In genomic region chr14:55898947-55899346, GRCm38 (mm10) we compare ENCODE assay signal across 9 mouse cellular contexts. TPM values are rescaled to one million over a fixed set of nuclear protein-coding genes. Genes with fewer than 3 reads are reported as not detected.
A peak's percentile ranks its signal among the peaks of the same experiment; 100 is the strongest.
DNase-seq lines count a peak whose midpoint lies in the region; ATAC-seq and TF ChIP-seq lines count a peak whose summit lies in the region.
"Had no signal": no experiment of that assay in that cellular context is flagged by ENCODE, and none has a peak within 500 bp of the region (broad histone marks: within the 10 kb centered on the region; RNA-seq: fewer than 3 reads in every experiment).

No protein-coding gene starts in this region.

- H3K4me3 ChIP-seq in kidney, embryonic 14.5 days (ENCODE audit: low read length) = no peak overlapping the region
- no peak overlapping the region for H3K4me3 ChIP-seq in embryonic fibroblast, embryonic 13.5 days (ENCODE audit: insufficient read depth, low read length)
- H3K4me3 ChIP-seq in hindbrain, embryonic 15.5 days = peak overlapping the region; percentile 49
- H3K4me3 ChIP-seq in myocyte = no peak overlapping the region

- no peaks in the 10 kb centered on the region for H3K79me2 ChIP-seq in myocyte (ENCODE audit: control insufficient read depth, insufficient read depth)

- no peak overlapping the region for H3K9ac ChIP-seq in kidney, embryonic 14.5 days (ENCODE audit: low read depth, low read length)
- H3K9ac ChIP-seq in hindbrain, embryonic 15.5 days = no peak overlapping the region

- H3K36me3 ChIP-seq in kidney, embryonic 14.5 days (ENCODE audit: control insufficient read depth, insufficient read depth, low read length) = peaks cover 40% of the 10 kb centered on the region
- H3K36me3 ChIP-seq in hindbrain, embryonic 15.5 days = peaks cover 41% of the 10 kb centered on the region
- peaks cover 28% of the 10 kb centered on the region for H3K36me3 ChIP-seq in myocyte (ENCODE audit: control insufficient read depth, insufficient read depth)

- no peaks in the 10 kb centered on the region for H3K27me3 ChIP-seq in kidney, embryonic 14.5 days (ENCODE audit: control insufficient read depth, insufficient read depth, low read length)
- no peaks in the 10 kb centered on the region for H3K27me3 ChIP-seq in hindbrain, embryonic 15.5 days
- H3K27me3 ChIP-seq in myocyte (ENCODE audit: control insufficient read depth, insufficient read depth, insufficient read length) = no peaks in the 10 kb centered on the region

- TF ChIP-seq CTCF in embryonic fibroblast, embryonic 13.5 days (IDR thresholded peaks at IDR 0.05; ENCODE audit: borderline replicate concordance, insufficient read depth, low read length) = no peak

- H3K27ac ChIP-seq in kidney, embryonic 14.5 days (ENCODE audit: low read depth, low read length) = no peak overlapping the region
- H3K27ac ChIP-seq in embryonic fibroblast, embryonic 13.5 days (ENCODE audit: insufficient read depth, low read length) = no peak overlapping the region
- no peak overlapping the region for H3K27ac ChIP-seq in hindbrain, embryonic 15.5 days (replicated peaks)

- peak overlapping the region; percentile 75; the same call in 1 of the 2 replicates for H3K4me2 ChIP-seq in kidney, embryonic 14.5 days (replicated peaks; ENCODE audit: low read depth, low read length)
- H3K4me2 ChIP-seq in hindbrain, embryonic 15.5 days = peak overlapping the region; percentile 75
- H3K4me2 ChIP-seq in myocyte (ENCODE audit: low read depth) = no peak overlapping the region

- H3ac ChIP-seq in myocyte (ENCODE audit: control insufficient read depth, insufficient read length) = no peak overlapping the region

- 0 out of 2 replicates have a peak, but pooled peaks have one; percentile 30 for TF ChIP-seq POLR2A in embryonic fibroblast, embryonic 13.5 days (IDR thresholded peaks at IDR 0.05; ENCODE audit: low read depth, low read length)
- no peak for TF ChIP-seq POLR2A in myocyte (IDR thresholded peaks at IDR 0.05; ENCODE audit: insufficient read length, low read depth)

- ATAC-seq in kidney, embryonic 14.5 days (ENCODE audit: low FRiP score, low TSS enrichment) = no peak
- no peak for ATAC-seq in hindbrain, embryonic 15.5 days (ENCODE audit: low FRiP score, low read depth)
- ATAC-seq in activated CD4-positive, CD25-positive, alpha-beta regulatory T cell, adult 4 months = no peak
- no peak for ATAC-seq in erythroblast, adult 5-6 weeks (replicated peaks; ENCODE audit: low FRiP score, poor library complexity, severe bottlenecking)

- DNase-seq in kidney, postnatal 4 days = no peak
- DNase-seq: gastrocnemius, postnatal 10 days had no signal

- no peaks in the 10 kb centered on the region for H3K9me3 ChIP-seq in kidney, embryonic 14.5 days (ENCODE audit: control insufficient read depth, low read length)
- H3K9me3 ChIP-seq in hindbrain, embryonic 15.5 days = no peaks in the 10 kb centered on the region

- peaks cover 6% of the 10 kb centered on the region; the same call in 1 of the 2 replicates for H3K4me1 ChIP-seq in kidney, embryonic 14.5 days (ENCODE audit: control insufficient read depth, insufficient read depth, low read length)
- no peaks in the 10 kb centered on the region for H3K4me1 ChIP-seq in embryonic fibroblast, embryonic 13.5 days (ENCODE audit: control insufficient read depth, insufficient read depth, low read length)
- H3K4me1 ChIP-seq in hindbrain, embryonic 15.5 days (replicated peaks) = peaks cover 19% of the 10 kb centered on the region

- WGBS in kidney, embryonic 14.5 days = 91% methylated on average over 7 of the region's 7 CpGs
- 92% methylated on average over 7 of the region's 7 CpGs for WGBS in hindbrain, embryonic 15.5 days

TF ChIP-seq in myocyte, 11 proteins besides CTCF, POLR2A, EP300 and RAD21:
- TF ChIP-seq USF1 (IDR thresholded peaks at IDR 0.05; ENCODE audit: low read depth) = no peak
- TF ChIP-seq TCF3 (IDR thresholded peaks at IDR 0.05; ENCODE audit: insufficient read length, low read depth) = no peak
- TF ChIP-seq POLR2AphosphoS2 (IDR thresholded peaks at IDR 0.05; ENCODE audit: insufficient read length, low read depth) = peak; percentile 82

RNA-seq across cellular contexts. Expression of gene Sdr39u1, which starts 1.1 kb away (rescaled TPM):
- 61.3 and 64.7 TPM in 2 replicates for polyA plus RNA-seq in kidney, embryonic 14.5 days (2014; fragmentation: Nextera tagmentation; extraction: Ambion mirVana)
- polyA plus RNA-seq in embryonic fibroblast, embryonic 13.5 days (2011; ENCODE audit: insufficient read length, low read depth, missing spikeins) = 19.6 and 25.0 TPM in 2 replicates
- 148 and 159 TPM in 2 replicates for polyA plus RNA-seq in hindbrain, embryonic 15.5 days (2015; fragmentation: Nextera tagmentation; extraction: Ambion mirVana)
- polyA plus RNA-seq in myocyte (2012; fragmentation: generic; extraction: Trizol) = 2.4 TPM
- 10 to 100 TPM; 66.2 to 86.2 TPM for polyA plus RNA-seq in activated CD4-positive, CD25-positive, alpha-beta regulatory T cell, adult 4 months (2017; shearing (Covaris generic))
- total RNA-seq in erythroblast, adult 5-6 weeks (2015; ENCODE audit: low replicate concordance) = 1.3 TPM in 2 replicates
- total RNA-seq in erythroblast, adult 5-6 weeks (2017; ENCODE audit: low replicate concordance) = 3.5 and 10.6 TPM in 2 replicates

RNA-seq across cellular contexts. Expression of gene Khnyn, which starts 14.2 kb away (rescaled TPM):
- polyA plus RNA-seq in kidney, embryonic 14.5 days (2014; fragmentation: Nextera tagmentation; extraction: Ambion mirVana) = 7.0 and 9.7 TPM in 2 replicates
- polyA plus RNA-seq in embryonic fibroblast, embryonic 13.5 days (2011; ENCODE audit: insufficient read length, low read depth, missing spikeins) = 15.4 and 17.5 TPM in 2 replicates
- 10.7 and 10.9 TPM in 2 replicates for polyA plus RNA-seq in hindbrain, embryonic 15.5 days (2015; fragmentation: Nextera tagmentation; extraction: Ambion mirVana)
- polyA plus RNA-seq in myocyte (2012; fragmentation: generic; extraction: Trizol) = 10.0 TPM
- polyA plus RNA-seq in activated CD4-positive, CD25-positive, alpha-beta regulatory T cell, adult 4 months (2017; shearing (Covaris generic)) = 10 to 100 TPM in 1 of 2 experiments, 1 to 10 TPM in 1; 9.9 to 11.6 TPM
- 30.7 and 36.4 TPM in 2 replicates for total RNA-seq in erythroblast, adult 5-6 weeks (2015; ENCODE audit: low replicate concordance)
- 122 and 126 TPM in 2 replicates for total RNA-seq in erythroblast, adult 5-6 weeks (2017; ENCODE audit: low replicate concordance)

RNA-seq across cellular contexts. Expression of gene Cbln3, which starts 14.8 kb away (rescaled TPM):
- polyA plus RNA-seq in kidney, embryonic 14.5 days (2014; fragmentation: Nextera tagmentation; extraction: Ambion mirVana) = 0.23 and 0.31 TPM in 2 replicates
- 0.23 and 0.35 TPM in 2 replicates for polyA plus RNA-seq in embryonic fibroblast, embryonic 13.5 days (2011; ENCODE audit: insufficient read length, low read depth, missing spikeins)
- 0.51 and 0.52 TPM in 2 replicates for polyA plus RNA-seq in hindbrain, embryonic 15.5 days (2015; fragmentation: Nextera tagmentation; extraction: Ambion mirVana)
- 0.28 TPM for polyA plus RNA-seq in myocyte (2012; fragmentation: generic; extraction: Trizol)
- under 1 TPM in 1 of 2 experiments, not detected in 1; 0.24 TPM for polyA plus RNA-seq in activated CD4-positive, CD25-positive, alpha-beta regulatory T cell, adult 4 months (2017; shearing (Covaris generic))
- total RNA-seq in erythroblast, adult 5-6 weeks (2015; ENCODE audit: low replicate concordance) = not detected in 2 replicates
- 0.14 TPM in 1 of 2 replicates, not detected in the other for total RNA-seq in erythroblast, adult 5-6 weeks (2017; ENCODE audit: low replicate concordance)

RNA-seq across cellular contexts. Expression of gene Nynrin, which starts 45.1 kb away (rescaled TPM):
- 11.0 and 15.6 TPM in 2 replicates for polyA plus RNA-seq in kidney, embryonic 14.5 days (2014; fragmentation: Nextera tagmentation; extraction: Ambion mirVana)
- 31.7 and 36.6 TPM in 2 replicates for polyA plus RNA-seq in embryonic fibroblast, embryonic 13.5 days (2011; ENCODE audit: insufficient read length, low read depth, missing spikeins)
- 11.2 and 11.8 TPM in 2 replicates for polyA plus RNA-seq in hindbrain, embryonic 15.5 days (2015; fragmentation: Nextera tagmentation; extraction: Ambion mirVana)
- polyA plus RNA-seq in myocyte (2012; fragmentation: generic; extraction: Trizol) = 0.12 TPM
- polyA plus RNA-seq in activated CD4-positive, CD25-positive, alpha-beta regulatory T cell, adult 4 months (2017; shearing (Covaris generic)) = under 1 TPM in 1 of 2 experiments, not detected in 1; 0.08 TPM
- 0.38 and 0.84 TPM in 2 replicates for total RNA-seq in erythroblast, adult 5-6 weeks (2015; ENCODE audit: low replicate concordance)
- 0.42 and 0.77 TPM in 2 replicates for total RNA-seq in erythroblast, adult 5-6 weeks (2017; ENCODE audit: low replicate concordance)

RNA-seq across cellular contexts. Expression of gene Cma1, which starts 45.5 kb away (rescaled TPM):
- 0.30 and 1.1 TPM in 2 replicates for polyA plus RNA-seq in kidney, embryonic 14.5 days (2014; fragmentation: Nextera tagmentation; extraction: Ambion mirVana)
- polyA plus RNA-seq in embryonic fibroblast, embryonic 13.5 days (2011; ENCODE audit: insufficient read length, low read depth, missing spikeins) = not detected in 2 replicates
- polyA plus RNA-seq in hindbrain, embryonic 15.5 days (2015; fragmentation: Nextera tagmentation; extraction: Ambion mirVana) = 0.18 and 0.55 TPM in 2 replicates
- polyA plus RNA-seq in myocyte (2012; fragmentation: generic; extraction: Trizol) = 3.0 TPM
- not detected for polyA plus RNA-seq in activated CD4-positive, CD25-positive, alpha-beta regulatory T cell, adult 4 months (2017; shearing (Covaris generic))
- total RNA-seq in erythroblast, adult 5-6 weeks (2015; ENCODE audit: low replicate concordance) = not detected in 2 replicates
- not detected in 2 replicates for total RNA-seq in erythroblast, adult 5-6 weeks (2017; ENCODE audit: low replicate concordance)
- total RNA-seq: left cerebral cortex, postnatal 25 days had no signal
